Mouse (Mus musculus) gastrocnemius, adult 8-10 months (tissue): ENCODE measurements at regions not wholly inside any gene's neighbourhood (a gene's known extent, or its start where the extent isn't known, plus 50 kb on each side); places are given as distances from the start of the nearest gene placed in this dataset.

Experiments used
- DNase-seq, 2 experiments: peaks; one replicate each; pipeline ENCODE4 v3.0.0; 2022; ENCODE audit warnings: low spot score in 2 of 2

- no peak for DNase-seq
Observed at GRCm38 (mm10) chr17:80891656-80892055, 52.8 kb upstream of the Tmem178 start.

GRCm38 (mm10) chr17:80889095-80889494 is 55.3 kb upstream of the Tmem178 start:
- no peak for DNase-seq

- no peak for DNase-seq
Observed at GRCm38 (mm10) chr17:80887749-80888119, 56.7 kb upstream of the Tmem178 start.

DNA sequence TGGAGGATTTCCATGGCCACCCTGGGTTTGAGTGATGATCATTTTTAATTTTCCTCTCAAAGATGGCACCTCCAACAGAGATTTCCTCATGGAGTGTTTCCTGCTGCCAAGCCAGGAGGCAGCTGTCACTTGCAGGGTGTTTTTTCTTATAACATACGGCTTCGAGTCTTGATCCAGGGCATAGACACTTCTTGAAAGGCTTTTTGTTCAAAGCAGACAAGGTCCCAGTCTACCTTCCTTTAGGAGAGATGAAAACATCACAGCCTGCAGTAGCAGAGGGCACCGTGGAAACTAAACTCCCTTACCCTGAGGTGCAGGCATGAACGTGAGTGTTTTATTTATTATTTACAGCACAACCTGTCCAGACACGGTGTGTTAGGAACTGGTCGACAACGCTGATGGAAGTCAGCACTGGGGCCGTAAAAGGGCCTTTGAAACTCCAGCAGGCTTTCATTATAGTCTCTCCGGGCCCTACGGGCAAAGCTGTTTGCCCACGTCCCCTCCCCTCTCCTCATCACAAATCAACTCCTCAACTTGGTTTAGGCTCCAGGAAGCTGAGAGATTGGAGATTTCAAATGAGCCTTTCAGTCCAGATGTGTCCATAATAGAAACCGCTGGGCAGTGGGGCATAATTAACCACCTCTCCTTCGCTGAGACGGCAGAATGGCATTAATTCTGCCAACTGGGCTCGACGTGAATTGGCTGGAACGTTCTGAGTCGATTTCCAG is 57.2 kb upstream of the Tmem178 start:
- no peak for DNase-seq

- no peak for DNase-seq
Observed at GRCm38 (mm10) chr17:80886211-80886701, 58.2 kb upstream of the Tmem178 start.

DNA sequence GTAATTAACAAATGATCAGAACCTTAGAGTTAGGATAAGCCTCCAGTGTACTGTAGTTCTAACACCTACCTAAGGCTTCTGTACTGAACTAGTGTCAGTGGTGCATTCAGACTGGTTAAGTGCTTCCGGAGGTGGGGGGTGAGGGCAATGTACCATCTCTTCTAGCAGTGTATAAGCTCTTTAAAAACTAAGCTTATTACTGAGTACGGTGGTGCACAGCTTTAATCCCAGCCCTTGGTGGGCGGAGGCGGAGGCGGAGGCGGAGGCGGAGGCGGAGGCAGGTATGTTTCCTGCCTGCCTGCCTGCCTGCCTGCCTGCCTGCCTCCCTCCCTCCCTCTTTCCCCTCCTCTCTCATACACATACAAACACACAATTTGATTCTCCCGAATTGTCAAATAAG is 58.7 kb upstream of the Tmem178 start:
- no peak for DNase-seq

GRCm38 (mm10) chr17:80884886-80885285 is 59.5 kb upstream of the Tmem178 start:
- DNase-seq, result no peak

DNA sequence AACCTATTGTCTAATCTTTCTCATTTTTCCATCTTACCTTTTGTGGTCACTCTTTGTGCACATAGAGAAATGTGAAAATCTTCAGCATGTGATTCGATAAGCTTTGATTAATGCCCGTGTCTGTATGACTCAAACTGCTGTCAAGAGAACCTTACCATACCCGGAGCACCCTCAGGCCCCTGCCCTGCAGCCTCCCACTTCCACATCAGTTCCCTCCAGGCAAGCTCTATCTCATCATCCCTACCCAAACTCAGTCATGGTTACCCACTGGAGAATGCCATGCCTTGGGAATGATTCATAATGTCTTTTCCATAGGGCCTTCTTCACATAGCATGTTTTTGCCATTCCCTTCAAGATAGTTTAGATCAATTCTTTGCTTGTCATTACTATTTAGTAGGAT is 62.0 kb upstream of the Tmem178 start:
- no peak for DNase-seq

DNA sequence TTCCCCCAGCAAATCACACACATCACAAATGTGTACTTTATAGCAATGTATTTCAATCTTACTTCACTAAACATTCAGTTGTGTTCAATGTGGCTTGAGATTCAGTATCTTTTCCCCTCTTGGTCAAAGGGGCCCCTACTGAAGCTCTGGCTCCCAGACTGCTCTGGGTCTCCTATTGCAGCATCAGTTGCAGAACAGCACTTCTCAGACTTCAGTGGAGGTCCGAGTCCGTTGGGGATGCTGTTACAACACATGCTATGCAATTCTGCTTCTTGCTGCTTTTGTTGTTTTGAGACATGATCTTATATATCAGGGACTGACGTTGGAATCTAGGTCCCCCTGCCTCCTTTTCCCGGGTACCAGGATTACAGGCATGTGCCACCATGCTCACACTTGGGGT is 64.1 kb upstream of the Tmem178 start:
- DNase-seq, result no peak

- DNase-seq, result no peak
Observed at GRCm38 (mm10) chr17:80875352-80876044, 68.9 kb upstream of the Tmem178 start.

DNA sequence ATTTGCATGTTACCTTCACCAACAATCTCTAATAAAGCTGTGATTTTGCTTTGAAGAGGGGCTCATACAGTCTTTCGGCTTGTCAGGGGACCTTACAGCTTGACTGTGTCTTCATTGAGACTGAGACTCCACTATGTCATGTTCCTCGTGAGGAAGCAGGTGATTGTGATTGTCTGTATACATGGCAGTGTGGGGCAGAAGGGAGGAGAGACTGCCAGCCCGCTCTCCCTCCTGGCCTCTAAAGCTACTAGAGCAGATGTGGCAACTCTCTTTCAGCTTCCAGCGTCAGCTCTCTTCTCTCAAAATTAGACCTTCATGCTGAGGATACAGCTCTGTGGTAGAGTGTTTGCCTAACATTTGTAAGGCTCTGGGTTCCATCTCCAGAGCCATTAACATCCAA is 73.5 kb upstream of the Tmem178 start:
- DNase-seq, result no peak

- no peak for DNase-seq
Observed at GRCm38 (mm10) chr17:80862338-80862737, 82.1 kb upstream of the Tmem178 start.

- DNase-seq, result no peak
Observed at GRCm38 (mm10) chr17:80846996-80847810, 97.2 kb upstream of the Tmem178 start.

- no peak for DNase-seq
Observed at GRCm38 (mm10) chr17:80845349-80845748, 99.1 kb upstream of the Tmem178 start.

- no peak for DNase-seq
Observed at GRCm38 (mm10) chr17:80841903-80842302, 102.5 kb upstream of the Tmem178 start.

GRCm38 (mm10) chr17:80840896-80841295 is 103.5 kb upstream of the Tmem178 start:
- DNase-seq, result no peak

GRCm38 (mm10) chr17:80840452-80840851 is 104.0 kb upstream of the Tmem178 start:
- no peak for DNase-seq

DNA sequence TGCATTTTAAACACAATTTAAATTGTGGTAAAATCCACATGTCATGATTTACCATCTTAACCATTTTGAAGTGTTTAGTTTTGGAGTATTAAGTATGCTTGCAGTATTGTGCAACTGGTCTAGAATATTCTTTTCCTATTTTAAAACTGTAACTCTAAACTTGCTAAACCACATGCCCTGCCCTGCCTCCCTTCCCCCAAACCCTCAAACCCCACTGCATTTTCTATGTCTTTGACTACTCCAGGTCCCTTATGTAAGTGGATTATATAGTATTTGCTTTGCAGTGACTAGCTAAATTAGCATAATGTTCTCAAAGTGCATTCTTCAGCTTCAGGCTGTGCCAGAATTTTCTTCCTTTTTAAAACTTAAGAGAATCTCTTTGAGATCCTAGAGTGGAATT is 106.4 kb upstream of the Map4k3 start:
- no peak for DNase-seq

GRCm38 (mm10) chr17:80834176-80834517 is 105.9 kb upstream of the Map4k3 start:
- no peak for DNase-seq

GRCm38 (mm10) chr17:80833355-80834175 is 105.3 kb upstream of the Map4k3 start:
- DNase-seq, result no peak

DNA sequence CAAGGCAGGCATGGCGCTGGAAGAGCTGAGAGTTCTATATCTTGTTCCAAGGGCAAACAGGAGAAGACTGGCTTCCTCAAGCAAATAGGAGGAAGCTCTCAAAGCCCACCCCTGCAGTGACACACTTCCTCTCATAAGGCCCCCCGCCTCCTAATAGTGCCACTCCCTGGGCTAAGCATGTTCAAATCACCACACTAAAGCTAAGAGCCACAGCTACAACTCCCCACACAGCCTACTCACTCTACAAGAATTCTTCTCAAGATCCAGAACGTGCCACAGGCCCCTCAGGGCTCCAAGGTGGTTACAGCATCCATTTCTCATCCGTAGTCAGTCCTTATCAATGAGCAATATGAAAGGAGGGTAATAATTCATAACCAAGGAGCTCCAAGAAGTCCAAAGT is 103.4 kb upstream of the Map4k3 start:
- no peak for DNase-seq
